Mouse (Mus musculus) MEL (cell line): ENCODE measurements around the gene Efr3b. TPM values are rescaled to one million over a fixed set of nuclear protein-coding genes. Genes with fewer than 3 reads are reported as not detected.

ENCODE experiments used
- DNase-seq: peaks from one replicate; pipeline ENCODE4 v3.0.0; 2011; ENCODE audit warnings: low read depth, low spot score
- H3K27ac ChIP-seq: 2 replicates; pipeline ENCODE4 v1.5.1; 2012; ENCODE audit warnings: low read depth, mild to moderate bottlenecking, control low read depth, low read length, moderate library complexity; ENCODE audit not compliant: control insufficient read depth
- H3K27me3 ChIP-seq, 2 experiments: fragments of 150-350 bp in 1 of 2; sonication (generic) in 1 of 2; 2 replicates each; pipeline ENCODE4 v1.6.1; 2012; ENCODE audit warnings: low read length in 2 of 2, mild to moderate bottlenecking in 2 of 2, improper control_type of control experiment in 1 of 2, moderate library complexity in 1 of 2; ENCODE audit not compliant: insufficient read depth in 2 of 2, control insufficient read depth in 1 of 2
- H3K36me3 ChIP-seq, 2 experiments: 2 replicates each; pipeline ENCODE4 v1.6.1; 2012 to 2014; ENCODE audit warnings: low read length in 2 of 2, improper control_type of control experiment in 1 of 2, inconsistent platforms in 1 of 2, mild to moderate bottlenecking in 1 of 2; ENCODE audit not compliant: insufficient read depth in 2 of 2, control insufficient read depth in 1 of 2
- H3K4me1 ChIP-seq, 2 experiments: fragments of 150-350 bp in 1 of 2; sonication (generic) in 1 of 2; 2 replicates each; pipeline ENCODE4 v1.6.1; 2012; ENCODE audit warnings: low read length in 2 of 2, improper control_type of control experiment in 1 of 2, mild to moderate bottlenecking in 1 of 2; ENCODE audit not compliant: insufficient read depth in 2 of 2, control insufficient read depth in 1 of 2
- H3K4me3 ChIP-seq, 2 experiments: fragments of 150-350 bp in 1 of 2; sonication (generic) in 1 of 2; 2 replicates each; pipeline ENCODE4 v1.5.1; 2012; ENCODE audit warnings: low read depth in 2 of 2, low read length in 2 of 2, mild to moderate bottlenecking in 2 of 2, moderate library complexity in 2 of 2, control low read depth in 1 of 2, improper control_type of control experiment in 1 of 2; ENCODE audit not compliant: control insufficient read depth in 1 of 2, insufficient read depth in 1 of 2
- H3K79me2 ChIP-seq: 2 replicates; pipeline ENCODE4 v1.6.1; 2012; ENCODE audit warnings: mild to moderate bottlenecking, low read length, moderate library complexity; ENCODE audit not compliant: control insufficient read depth, poor library complexity, insufficient read depth
- H3K9ac ChIP-seq: 2 replicates; pipeline ENCODE4 v1.6.1; 2012; ENCODE audit warnings: low read depth, mild to moderate bottlenecking, control low read depth, low read length, moderate library complexity; ENCODE audit not compliant: control insufficient read depth, poor library complexity, severe bottlenecking
- H3K9me3 ChIP-seq: fragments of 150-350 bp; sonication (generic); replicated peaks from 2 replicates; pipeline ENCODE4 v1.6.1; 2012; ENCODE audit warnings: mild to moderate bottlenecking, low read length, improper control_type of control experiment, moderate library complexity; ENCODE audit not compliant: insufficient read depth
- CHD1 ChIP-seq: IDR thresholded peaks from 2 replicates; pipeline ENCODE4 v1.6.1; 2012; ENCODE audit warnings: low read depth, mild to moderate bottlenecking, inconsistent platforms, low read length, improper control_type of control experiment
- CTCF ChIP-seq, 3 experiments: IDR thresholded peaks in 2 of 3; conservative IDR thresholded peaks in 1 of 3; 2 replicates each; pipeline ENCODE4 v1.5.1; 2011 to 2012; ENCODE audit warnings: low read length in 3 of 3, low read depth in 2 of 3, mild to moderate bottlenecking in 2 of 3, improper control_type of control experiment in 1 of 3, inconsistent platforms in 1 of 3, mixed read lengths in 1 of 3, moderate library complexity in 1 of 3; ENCODE audit not compliant: control insufficient read depth in 1 of 3, insufficient read depth in 1 of 3, poor library complexity in 1 of 3, severe bottlenecking in 1 of 3
- ELF1 ChIP-seq: IDR thresholded peaks from 2 replicates; pipeline ENCODE4 v1.6.1; 2014; ENCODE audit warnings: low read depth, mild to moderate bottlenecking, inconsistent platforms, low read length, improper control_type of control experiment, moderate library complexity
- GABPA ChIP-seq: IDR thresholded peaks from 2 replicates; pipeline ENCODE4 v1.6.1; 2012; ENCODE audit warnings: low read depth, mild to moderate bottlenecking, inconsistent platforms, low read length, improper control_type of control experiment, moderate library complexity
- GATA1 ChIP-seq: IDR thresholded peaks from 2 replicates; pipeline ENCODE4 v1.6.1; 2011; ENCODE audit warnings: low read depth, low read length, improper control_type of control experiment
- MAZ ChIP-seq: IDR thresholded peaks from 2 replicates; pipeline ENCODE4 v1.6.1; 2012; ENCODE audit warnings: low read depth, mild to moderate bottlenecking, inconsistent platforms, low read length, improper control_type of control experiment
- MXI1 ChIP-seq: IDR thresholded peaks from 2 replicates; pipeline ENCODE4 v1.6.1; 2011; ENCODE audit warnings: mild to moderate bottlenecking, low read depth, low read length, improper control_type of control experiment
- MYB ChIP-seq: IDR thresholded peaks from 2 replicates; pipeline ENCODE4 v1.6.1; 2011; ENCODE audit warnings: mild to moderate bottlenecking, low read depth, low read length, improper control_type of control experiment
- NELFE ChIP-seq: IDR thresholded peaks from 2 replicates; pipeline ENCODE4 v1.6.1; 2011; ENCODE audit warnings: low read depth, low read length, improper control_type of control experiment
- NRF1 ChIP-seq: IDR thresholded peaks from 2 replicates; pipeline ENCODE4 v1.6.1; 2014; ENCODE audit warnings: low read depth, mild to moderate bottlenecking, inconsistent platforms, low read length, improper control_type of control experiment, moderate library complexity; ENCODE audit not compliant: poor library complexity, insufficient read depth, severe bottlenecking
- POLR2AphosphoS2 ChIP-seq: IDR thresholded peaks from 2 replicates; pipeline ENCODE4 v1.6.1; 2011; ENCODE audit warnings: low read length, improper control_type of control experiment
- SIN3A ChIP-seq: IDR thresholded peaks from 2 replicates; pipeline ENCODE4 v1.6.1; 2012; ENCODE audit warnings: low read length, improper control_type of control experiment, inconsistent platforms
- UBTF ChIP-seq: IDR thresholded peaks from 2 replicates; pipeline ENCODE4 v1.6.1; 2012; ENCODE audit warnings: low read depth, mild to moderate bottlenecking, inconsistent platforms, low read length, improper control_type of control experiment, moderate library complexity, borderline replicate concordance; ENCODE audit not compliant: insufficient read depth
- USF1 ChIP-seq: IDR thresholded peaks from 2 replicates; pipeline ENCODE4 v1.6.1; 2014; ENCODE audit warnings: low read depth, mild to moderate bottlenecking, inconsistent platforms, low read length, improper control_type of control experiment, moderate library complexity
- USF2 ChIP-seq, 2 experiments: IDR thresholded peaks; 2 replicates each; pipeline ENCODE4 v1.6.1; 2011 to 2012; ENCODE audit warnings: improper control_type of control experiment in 2 of 2, low read length in 2 of 2, borderline replicate concordance in 1 of 2, inconsistent platforms in 1 of 2, low read depth in 1 of 2, mild to moderate bottlenecking in 1 of 2; ENCODE audit not compliant: insufficient read depth in 1 of 2
- ZMIZ1 ChIP-seq: IDR thresholded peaks from 2 replicates; pipeline ENCODE4 v1.6.1; 2012; ENCODE audit warnings: low read depth, mild to moderate bottlenecking, inconsistent platforms, low read length, improper control_type of control experiment, moderate library complexity
- ZNF384 ChIP-seq: IDR thresholded peaks from 2 replicates; pipeline ENCODE4 v1.6.1; 2012; ENCODE audit warnings: low read depth, mild to moderate bottlenecking, inconsistent platforms, low read length, improper control_type of control experiment
- polyA plus RNA-seq, 2 experiments: library from polyadenylated mRNA; stranded (reverse) in 1 of 2; unstranded in 1 of 2; fragments of >175 nt in 1 of 2; fragments of >200 nt in 1 of 2; gene quantifications; 2 replicates each; pipeline versions ENCODE4 v1.2.1 to v1.2.4; 2012; ENCODE audit warnings: low replicate concordance in 2 of 2, low read depth in 1 of 2; ENCODE audit not compliant: insufficient read length in 2 of 2, insufficient read depth in 1 of 2, missing spikeins in 1 of 2
- total RNA-seq: library from RNA; depleted of rRNA; stranded (reverse); fragments of 300-350 nt; gene quantifications from 2 replicates; pipeline ENCODE4 v1.2.3, GENCODE M21; 2012

Efr3b gene
- total and polyA plus RNA-seq, 3 experiments, result 1.5 to 1.7 TPM; not detected in 1

GRCm38 (mm10) chr12:4065498-4065897 lies 26.8 kb upstream of the Efr3b start:
- peak; percentile 58 for DNase-seq
- peaks cover 0 to 21% of the 10 kb centered on the region in 2 experiments; a peak in 2 of 4 replicates for H3K36me3 ChIP-seq
- H3K4me3 ChIP-seq, result no peak overlapping the region
- peak overlapping the region; percentile 2; the same call in 1 of the 2 replicates for H3K27ac ChIP-seq
- H3K79me2 ChIP-seq, result no peaks in the 10 kb centered on the region
- no peaks in the 10 kb centered on the region for H3K9me3 ChIP-seq
- TF ChIP-seq GABPA, result no peak
- TF ChIP-seq MAZ, result no peak
- no peak for TF ChIP-seq NRF1
- TF ChIP-seq ZMIZ1, result no peak
- TF ChIP-seq UBTF, result no peak
- no peak for TF ChIP-seq CHD1
- TF ChIP-seq SIN3A, result 0 out of 2 replicates have a peak, but pooled peaks have one; percentile 34
- TF ChIP-seq GATA1, result no peak
- TF ChIP-seq USF1, result no peak
- TF ChIP-seq ZNF384, result peak; percentile 87
- TF ChIP-seq NELFE, result no peak
- no peak for TF ChIP-seq POLR2AphosphoS2
- no peak for TF ChIP-seq MYB
- TF ChIP-seq USF2 (IDR thresholded peaks at IDR 0.05; ENCODE audit: borderline replicate concordance in 1 of 2, insufficient read depth in 1 of 2, low read depth in 1 of 2, low read length in 2 of 2), result no peak
- no peak for TF ChIP-seq ELF1
- no peak for TF ChIP-seq CTCF (IDR thresholded peaks at IDR 0.05 in 2 of 3, conservative IDR thresholded peaks at IDR 0.05 in 1 of 3; ENCODE audit: control insufficient read depth in 1 of 3, insufficient read depth in 1 of 3, low read depth in 2 of 3, low read length in 3 of 3, poor library complexity in 1 of 3, severe bottlenecking in 1 of 3)
- no peaks in the 10 kb centered on the region for H3K27me3 ChIP-seq
- H3K4me1 ChIP-seq, result peaks cover 0 to 37% of the 10 kb centered on the region in 2 experiments; a peak in 2 of 4 replicates
- no peak overlapping the region for H3K9ac ChIP-seq

DNA sequence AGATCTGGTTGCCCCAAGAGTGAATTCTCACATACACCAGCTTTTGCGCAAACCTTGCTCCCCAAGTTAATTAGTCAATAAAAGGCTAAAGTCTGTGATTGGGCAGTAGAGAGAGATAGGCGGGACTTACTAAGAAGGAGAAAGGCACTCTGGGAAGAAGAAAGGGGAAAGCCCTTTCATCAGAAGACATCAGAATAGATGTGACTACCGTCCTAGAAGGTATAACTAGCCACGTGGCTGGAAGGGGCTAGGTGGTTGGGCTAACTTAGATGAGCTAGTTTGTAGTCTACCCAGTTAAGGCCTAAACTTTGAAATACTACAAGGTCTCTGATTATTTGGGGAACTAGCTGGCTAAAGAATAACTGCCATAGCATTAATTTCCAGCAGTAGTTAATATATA lies 21.0 kb upstream of the Efr3b start:
- TF ChIP-seq MXI1 (no peak), NELFE (peak; percentile 28)
- H3K4me1 ChIP-seq, result peaks cover 0 to 23% of the 10 kb centered on the region in 2 experiments; a peak in 2 of 4 replicates
- H3K9me3 ChIP-seq, result no peaks in the 10 kb centered on the region
- peak overlapping the region in 1 of 2 experiments; percentile 24; a peak in 1 of 4 replicates for H3K4me3 ChIP-seq
- no peak overlapping the region; the same call in 1 of the 2 replicates for H3K9ac ChIP-seq
- no peaks in the 10 kb centered on the region for H3K79me2 ChIP-seq
- DNase-seq, result peak; percentile 42
- no peak overlapping the region for H3K27ac ChIP-seq
- peaks cover 0 to 16% of the 10 kb centered on the region in 2 experiments; a peak in 2 of 4 replicates for H3K36me3 ChIP-seq
- H3K27me3 ChIP-seq, result no peaks in the 10 kb centered on the region
